Mouse (Mus musculus) stomach, embryonic 14.5 days (tissue): ENCODE data around the gene Tbx6. TPM values are rescaled to one million over a fixed set of nuclear protein-coding genes. Genes with fewer than 3 reads are reported as not detected.

Source experiments
- ATAC-seq: fragments of 200-750 bp; cut with Nextera tagmentation; 2 replicates; pipeline ENCODE4 v1.8.0; 2017; ENCODE audit warnings: low read depth, moderate TSS enrichment; ENCODE audit not compliant: insufficient number of reproducible peaks, insufficient read depth, low FRiP score
- H3K27ac ChIP-seq: fragments of 300-500 bp; sonication (generic); 2 replicates; pipeline ENCODE4 v1.5.1; 2014; ENCODE audit warnings: mild to moderate bottlenecking, low read length, moderate library complexity, mixed read lengths
- H3K27me3 ChIP-seq: fragments of 300-500 bp; sonication (generic); 2 replicates; pipeline ENCODE4 v1.6.1; 2014; ENCODE audit warnings: low read length, control low read depth, mixed read lengths; ENCODE audit not compliant: control insufficient read depth, insufficient read depth
- H3K36me3 ChIP-seq: fragments of 300-500 bp; sonication (generic); 2 replicates; pipeline ENCODE4 v1.6.1; 2014; ENCODE audit warnings: mild to moderate bottlenecking, control low read depth, low read length, moderate library complexity, mixed read lengths; ENCODE audit not compliant: control insufficient read depth, insufficient read depth
- H3K4me1 ChIP-seq: fragments of 300-500 bp; sonication (generic); 2 replicates; pipeline ENCODE4 v1.6.1; 2014; ENCODE audit warnings: low read length, control low read depth, mixed read lengths; ENCODE audit not compliant: control insufficient read depth, insufficient read depth
- H3K4me2 ChIP-seq: fragments of 300-500 bp; sonication (generic); replicated peaks from 2 replicates; pipeline ENCODE4 v1.6.1; 2014; ENCODE audit warnings: low read depth, low read length, control low read depth
- H3K4me3 ChIP-seq: fragments of 300-500 bp; sonication (generic); 2 replicates; pipeline ENCODE4 v1.5.1; 2014; ENCODE audit warnings: low read depth, low read length, control low read depth
- H3K9ac ChIP-seq: fragments of 300-500 bp; sonication (generic); replicated peaks from 2 replicates; pipeline ENCODE4 v1.6.1; 2014; ENCODE audit warnings: low read depth, mild to moderate bottlenecking, control low read depth, low read length, moderate library complexity, mixed read lengths
- H3K9me3 ChIP-seq: fragments of 300-500 bp; sonication (generic); 2 replicates; pipeline ENCODE4 v1.6.1; 2016; ENCODE audit warnings: low read depth, low read length, control low read depth; ENCODE audit not compliant: control insufficient read depth
- WGBS: fragments of 180-500 bp; shearing (Covaris S2); extraction: QIAGEN DNeasy Blood & Tissue Kit; methylation state at CpG from one replicate; pipeline ENCODE4 v1.1.7; 2014; 5-methylcytosine and 5-hydroxymethylcytosine counted together
- polyA plus RNA-seq: library from polyadenylated mRNA; unstranded; fragments of >200 nt; fragmentation: Nextera tagmentation; extraction: Ambion mirVana; gene quantifications from 2 replicates; pipeline ENCODE4 v1.2.1, GENCODE M21; 2014

Tbx6 gene
- 0.56 and 0.95 TPM in 2 replicates for polyA plus RNA-seq

- peak within 1 kb of the TSS; percentile 36 for H3K4me3 ChIP-seq
- H3K36me3 ChIP-seq: peaks cover 25% of the 10 kb centered on the region
- H3K4me2 ChIP-seq: peak within 1 kb of the TSS; percentile 82
- H3K27me3 ChIP-seq: no peaks in the 10 kb centered on the region
- WGBS: 5% methylated on average over 22 of the region's 22 CpGs
- 0 out of 2 replicates have a peak, but pooled peaks have one; percentile 0 for ATAC-seq
- peaks cover 29% of the 10 kb centered on the region for H3K4me1 ChIP-seq
- H3K9me3 ChIP-seq: no peaks in the 10 kb centered on the region
- peak within 1 kb of the TSS; percentile 72; the same call in 1 of the 2 replicates for H3K27ac ChIP-seq
- peak within 1 kb of the TSS; percentile 37; the same call in 1 of the 2 replicates for H3K9ac ChIP-seq
Observed at GRCm38 (mm10) chr7:126780971-126781635, at the start of gene Tbx6. Tbx6 (plus strand) TSS chr7:126781483.

- Histone ChIP-seq H3K9me3 (no peaks in the 10 kb centered on the region), H3K27ac (no peak overlapping the region), H3K27me3 (no peaks in the 10 kb centered on the region), H3K36me3 (no peaks in the 10 kb centered on the region), H3K9ac (no peak overlapping the region), H3K4me1 (no peaks in the 10 kb centered on the region), H3K4me3 (no peak overlapping the region), H3K4me2 (no peak overlapping the region)
- WGBS: 80% methylated on average over 8 of the region's 8 CpGs
- no peak for ATAC-seq
Observed at GRCm38 (mm10) chr7:126736122-126736521, 45.2 kb upstream of the Tbx6 start.

GRCm38 (mm10) chr7:126739551-126739950, 41.7 kb upstream of the Tbx6 start:
- no peak for ATAC-seq
- Histone ChIP-seq H3K4me2 (no peak overlapping the region), H3K27ac (no peak overlapping the region), H3K4me1 (no peaks in the 10 kb centered on the region), H3K27me3 (no peaks in the 10 kb centered on the region), H3K9ac (no peak overlapping the region), H3K4me3 (no peak overlapping the region), H3K9me3 (no peaks in the 10 kb centered on the region), H3K36me3 (no peaks in the 10 kb centered on the region)
- WGBS: 83% methylated on average over 17 of the region's 17 CpGs

GRCm38 (mm10) chr7:126740132-126740735, 41.0 kb upstream of the Tbx6 start:
- no peak overlapping the region for H3K4me3 ChIP-seq
- H3K36me3 ChIP-seq: no peaks in the 10 kb centered on the region
- no peaks in the 10 kb centered on the region for H3K9me3 ChIP-seq
- H3K4me2 ChIP-seq: no peak overlapping the region
- H3K27me3 ChIP-seq: no peaks in the 10 kb centered on the region
- no peak for ATAC-seq
- no peak overlapping the region for H3K27ac ChIP-seq
- no peaks in the 10 kb centered on the region for H3K4me1 ChIP-seq
- 78% methylated on average over 13 of the region's 13 CpGs for WGBS
- no peak overlapping the region for H3K9ac ChIP-seq

GRCm38 (mm10) chr7:126740977-126741376, 40.3 kb upstream of the Tbx6 start:
- no peak overlapping the region for H3K9ac ChIP-seq
- WGBS: 82% methylated on average over 5 of the region's 5 CpGs
- no peak overlapping the region for H3K4me2 ChIP-seq
- H3K27me3 ChIP-seq: no peaks in the 10 kb centered on the region
- ATAC-seq: no peak
- H3K36me3 ChIP-seq: no peaks in the 10 kb centered on the region
- no peak overlapping the region for H3K4me3 ChIP-seq
- no peaks in the 10 kb centered on the region for H3K4me1 ChIP-seq
- H3K9me3 ChIP-seq: no peaks in the 10 kb centered on the region
- no peak overlapping the region for H3K27ac ChIP-seq

- H3K9ac ChIP-seq: no peak overlapping the region
- H3K4me1 ChIP-seq: no peaks in the 10 kb centered on the region
- no peak overlapping the region for H3K4me2 ChIP-seq
- H3K36me3 ChIP-seq: no peaks in the 10 kb centered on the region
- whole genome bisulfite sequencing: 79% methylated on average over 5 of the region's 5 CpGs
- H3K27me3 ChIP-seq: no peaks in the 10 kb centered on the region
- ATAC-seq: no peak
- H3K4me3 ChIP-seq: no peak overlapping the region
- no peaks in the 10 kb centered on the region for H3K9me3 ChIP-seq
- H3K27ac ChIP-seq: no peak overlapping the region
Observed at GRCm38 (mm10) chr7:126741452-126741851, 39.8 kb upstream of the Tbx6 start.

GRCm38 (mm10) chr7:126741964-126742482, 39.3 kb upstream of the Tbx6 start:
- Histone ChIP-seq H3K36me3 (no peaks in the 10 kb centered on the region), H3K27ac (no peak overlapping the region), H3K4me3 (no peak overlapping the region), H3K4me1 (no peaks in the 10 kb centered on the region), H3K9me3 (no peaks in the 10 kb centered on the region), H3K9ac (no peak overlapping the region), H3K4me2 (no peak overlapping the region), H3K27me3 (no peaks in the 10 kb centered on the region)
- WGBS: 89% methylated on average over 13 of the region's 13 CpGs
- no peak for ATAC-seq

GRCm38 (mm10) chr7:126746066-126746465, 35.2 kb upstream of the Tbx6 start:
- Histone ChIP-seq H3K36me3 (no peaks in the 10 kb centered on the region), H3K27ac (peak overlapping the region; percentile 44; the same call in 1 of the 2 replicates), H3K4me2 (no peak overlapping the region), H3K27me3 (no peaks in the 10 kb centered on the region), H3K9me3 (no peaks in the 10 kb centered on the region), H3K4me1 (no peaks in the 10 kb centered on the region), H3K4me3 (no peak overlapping the region), H3K9ac (no peak overlapping the region)
- 85% methylated on average over 12 of the region's 12 CpGs for WGBS
- no peak for ATAC-seq
